Mouse (Mus musculus) gastrocnemius, adult 18-20 months (tissue): ENCODE results near the gene Tgfa. TPM values are rescaled to one million over a fixed set of nuclear protein-coding genes. Genes with fewer than 3 reads are reported as not detected.

Source experiments
- DNase-seq: peaks from one replicate; pipeline ENCODE4 v3.0.0; 2021; ENCODE audit warnings: low spot score
- long read RNA-seq, 2 experiments: library from polyadenylated mRNA; stranded (forward); transcript quantifications; one replicate each; pipeline ENCODE4 v2.0.0; 2021
- total RNA-seq, 2 experiments: library from RNA; stranded (reverse); gene quantifications; 2 replicates each; pipeline ENCODE4 v1.2.3; 2021

The Tgfa gene
- under 1 TPM; 0.27 to 0.36 TPM for total RNA-seq
- long read RNA-seq, experiment 1, result 0 reads
- long read RNA-seq, experiment 2, result 0 reads

DNA sequence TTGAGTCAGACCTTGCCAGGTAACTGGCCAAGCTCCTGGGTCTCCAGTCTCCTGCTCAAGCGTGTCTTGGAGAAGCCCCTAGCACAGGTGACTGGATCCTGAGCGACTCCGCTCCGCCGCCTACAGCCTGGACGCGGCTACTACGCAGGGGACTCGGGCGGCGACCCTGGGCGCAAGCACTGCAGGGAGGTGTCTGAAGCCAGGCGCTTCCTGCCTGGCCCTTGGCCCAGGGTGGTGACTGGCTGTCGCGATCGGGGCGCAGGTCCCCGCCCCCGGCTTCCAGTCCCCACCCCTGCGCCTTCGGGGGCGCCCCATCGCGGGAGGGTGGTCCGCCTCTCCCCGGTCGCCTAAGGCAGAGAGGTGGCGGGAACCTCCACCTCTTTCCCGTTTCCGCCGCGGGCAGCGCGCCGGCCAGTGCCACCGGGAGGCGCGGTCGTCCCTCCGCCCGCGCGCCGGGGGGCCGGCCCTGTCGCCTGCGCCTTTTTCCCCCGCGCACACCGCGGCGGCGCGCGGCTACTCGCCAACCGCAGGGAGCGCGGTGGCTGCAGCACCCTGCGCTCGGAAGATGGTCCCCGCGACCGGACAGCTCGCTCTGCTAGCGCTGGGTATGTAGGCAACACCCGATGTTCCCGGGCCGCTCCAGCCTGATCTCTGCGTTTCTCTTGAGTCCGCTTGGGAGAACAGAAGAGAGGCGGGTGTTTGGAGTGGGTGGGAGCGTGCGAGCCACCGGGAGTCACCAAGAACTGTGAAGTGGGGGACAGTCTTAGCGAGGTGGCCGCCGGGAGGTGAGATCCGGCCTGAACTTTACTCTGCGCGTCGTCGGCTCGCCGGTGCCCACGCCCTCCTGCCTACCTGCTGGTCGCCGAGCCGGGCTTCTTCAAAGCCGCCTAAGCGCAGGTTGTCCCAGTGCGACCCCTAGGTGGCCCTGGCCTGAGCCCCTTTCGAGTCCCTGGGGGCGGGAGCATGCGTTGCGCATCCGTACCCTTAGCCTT is at the start of gene Tgfa:
Tgfa (plus strand) TSS at position 283 of the 992 bp plus-strand sequence.
- DNase-seq, result peak; percentile 14

- DNase-seq, result no peak
These were observed 46.5 kb upstream of the Tgfa start for GRCm38 (mm10) chr6:86148518-86148917.

DNA sequence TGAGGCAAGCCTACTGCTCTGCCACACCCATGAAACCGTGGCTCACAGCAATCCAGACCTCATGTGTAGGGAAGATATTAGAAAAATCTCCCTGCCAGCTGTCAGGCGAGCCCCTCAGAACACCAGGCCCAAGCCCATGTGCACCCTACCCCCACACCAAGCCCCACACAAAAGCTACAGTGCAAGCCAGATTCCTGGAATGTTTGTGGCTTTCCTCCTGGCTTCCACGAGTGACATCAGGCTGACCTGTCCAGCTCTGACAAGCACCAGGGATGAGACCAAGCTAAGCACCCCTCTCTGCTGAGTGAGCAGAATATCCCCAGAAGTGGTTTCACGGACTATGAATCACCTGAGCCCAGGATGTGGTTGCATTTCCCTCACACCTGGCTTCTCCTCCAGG is 46.0 kb upstream of the Tgfa start:
- no peak for DNase-seq

DNA sequence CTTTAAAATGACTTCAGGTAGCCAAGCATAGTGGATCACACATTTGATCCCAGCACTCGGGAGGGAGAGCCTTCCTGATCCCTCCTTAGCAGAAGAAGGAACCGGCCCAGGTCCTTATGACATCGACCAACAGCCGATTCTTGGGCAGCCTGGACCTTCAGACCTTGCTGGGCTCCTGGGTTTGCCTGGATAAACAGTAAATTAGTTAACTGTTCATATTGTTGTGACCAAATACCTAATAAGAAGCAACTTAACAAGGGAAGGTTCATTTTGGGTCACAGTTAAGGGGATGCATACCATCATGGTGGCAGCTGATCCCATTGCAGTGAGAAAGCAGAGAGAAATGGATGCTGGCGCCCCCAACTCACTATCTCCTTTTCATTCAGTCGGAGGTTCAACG is 42.3 kb upstream of the Tgfa start:
- no peak for DNase-seq

DNA sequence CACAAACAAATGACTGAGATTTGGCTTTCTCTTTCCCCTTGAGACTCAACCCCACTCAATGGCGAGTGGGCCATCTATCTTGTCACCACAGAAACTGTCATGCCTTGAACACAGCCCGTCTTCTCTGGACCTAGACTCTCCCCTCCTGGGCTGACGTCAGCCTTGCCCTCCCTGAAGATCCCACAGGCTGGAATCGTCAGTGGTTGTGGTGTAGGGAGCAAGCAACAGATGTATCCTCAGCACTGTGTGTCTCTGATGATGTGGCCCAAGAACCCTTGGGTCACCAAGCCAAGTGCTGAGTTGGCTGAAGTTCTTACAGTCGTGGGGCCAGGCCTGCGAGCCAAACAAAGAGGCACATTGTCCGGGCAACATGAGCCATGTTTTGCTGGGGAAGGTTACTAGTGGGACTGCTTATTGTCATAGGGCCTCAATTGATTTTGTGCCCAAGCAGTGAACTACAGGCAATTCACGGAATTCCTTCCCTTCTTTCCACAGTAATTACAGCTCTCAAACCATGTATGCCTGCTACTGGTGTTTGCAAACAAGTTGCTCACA is 41.5 kb upstream of the Tgfa start:
- DNase-seq, result peak; percentile 24

DNA sequence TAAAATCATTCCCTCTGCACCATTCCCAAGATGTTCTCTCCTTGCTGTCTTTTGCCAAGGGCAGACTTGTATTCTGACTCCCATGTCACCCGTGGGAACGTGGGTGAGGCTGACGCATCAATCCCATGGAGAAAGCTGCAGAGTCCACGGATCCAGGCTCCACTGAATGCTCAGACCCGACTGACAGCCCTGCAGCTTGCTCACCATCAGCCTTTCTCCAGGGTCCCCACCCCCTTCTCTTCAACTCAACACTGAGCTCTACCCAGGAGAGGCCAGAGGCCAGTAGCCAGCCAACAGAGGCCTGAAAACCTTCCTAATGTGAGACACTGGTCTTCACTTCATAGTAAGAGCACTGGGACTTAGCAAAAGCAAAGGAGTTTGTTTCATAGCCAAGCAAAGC is 41.0 kb upstream of the Tgfa start:
- no peak for DNase-seq

- no peak for DNase-seq
These were observed 40.5 kb upstream of the Tgfa start for GRCm38 (mm10) chr6:86154481-86154880.

DNA sequence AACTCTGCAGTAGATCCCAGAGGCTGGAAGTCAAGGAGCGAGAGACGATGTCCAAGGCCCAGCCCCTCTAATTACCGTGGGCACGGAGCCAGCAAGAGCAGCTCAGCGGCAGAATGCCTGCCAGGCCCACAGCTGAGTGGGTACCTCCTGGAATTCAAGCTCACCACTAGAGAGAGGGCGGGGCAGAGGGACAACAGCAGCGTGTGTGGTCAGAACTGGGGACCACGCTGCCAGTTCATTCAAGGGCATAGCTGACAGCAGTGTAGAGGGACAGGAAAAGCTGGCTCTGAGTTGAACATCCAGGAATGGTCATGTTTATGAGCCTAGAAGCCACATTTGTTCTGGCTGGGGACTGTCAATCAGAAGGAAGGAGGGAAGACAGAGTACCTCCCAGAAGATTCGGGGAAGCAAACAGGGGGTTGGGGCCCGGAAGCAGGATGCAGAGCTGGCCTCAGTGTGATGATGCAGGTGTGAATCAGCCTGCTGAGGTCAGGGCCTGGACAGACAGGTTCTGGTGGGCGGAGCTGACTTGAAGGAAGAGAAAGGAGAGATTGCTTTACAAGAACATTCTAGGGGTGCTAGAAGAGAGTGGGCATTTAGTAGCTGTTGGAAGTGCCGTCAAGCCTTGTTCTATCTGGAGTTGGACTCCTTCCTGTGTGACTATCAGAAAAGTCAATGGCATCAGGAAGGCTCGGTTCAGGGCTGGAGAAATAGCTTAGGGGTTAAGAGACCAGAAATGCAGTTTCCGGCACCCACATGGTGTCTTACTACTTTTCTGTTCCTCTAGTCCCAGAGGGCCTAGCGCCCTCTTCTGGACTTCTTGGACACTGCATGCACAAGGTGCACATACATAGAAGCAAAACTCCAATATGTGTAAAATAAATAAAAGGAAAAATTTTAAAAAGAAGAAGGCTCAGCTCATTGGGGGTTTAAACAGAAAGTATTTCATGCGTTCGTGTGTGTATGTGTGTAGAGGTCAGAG is 37.5 kb upstream of the Tgfa start:
- no peak for DNase-seq

DNA sequence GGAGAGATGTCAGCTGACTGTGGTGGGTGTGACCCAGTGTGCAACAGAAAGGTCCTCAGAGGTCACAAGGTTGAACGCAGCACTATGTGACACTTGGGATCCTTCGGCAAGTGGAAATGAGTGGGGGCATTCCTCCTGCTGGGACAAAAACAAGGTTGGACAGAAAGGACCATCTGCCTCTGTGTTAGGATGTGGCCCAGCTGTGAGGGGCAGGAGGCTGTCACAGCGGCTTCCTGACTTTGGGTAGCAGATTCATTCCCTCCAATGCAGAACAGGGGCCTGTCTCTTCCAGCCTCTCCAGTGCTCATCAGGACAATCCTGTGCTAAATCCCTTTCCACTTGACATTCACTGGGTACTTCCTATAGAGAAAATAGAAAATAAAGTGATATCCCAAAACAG is 34.1 kb upstream of the Tgfa start:
- no peak for DNase-seq

GRCm38 (mm10) chr6:86161586-86161985 is 33.4 kb upstream of the Tgfa start:
- no peak for DNase-seq

GRCm38 (mm10) chr6:86164028-86164427 is 31.0 kb upstream of the Tgfa start:
- no peak for DNase-seq

- no peak for DNase-seq
These were observed 28.6 kb upstream of the Tgfa start for GRCm38 (mm10) chr6:86166426-86166825.

GRCm38 (mm10) chr6:86167851-86168250 is 27.2 kb upstream of the Tgfa start:
- DNase-seq, result no peak

DNA sequence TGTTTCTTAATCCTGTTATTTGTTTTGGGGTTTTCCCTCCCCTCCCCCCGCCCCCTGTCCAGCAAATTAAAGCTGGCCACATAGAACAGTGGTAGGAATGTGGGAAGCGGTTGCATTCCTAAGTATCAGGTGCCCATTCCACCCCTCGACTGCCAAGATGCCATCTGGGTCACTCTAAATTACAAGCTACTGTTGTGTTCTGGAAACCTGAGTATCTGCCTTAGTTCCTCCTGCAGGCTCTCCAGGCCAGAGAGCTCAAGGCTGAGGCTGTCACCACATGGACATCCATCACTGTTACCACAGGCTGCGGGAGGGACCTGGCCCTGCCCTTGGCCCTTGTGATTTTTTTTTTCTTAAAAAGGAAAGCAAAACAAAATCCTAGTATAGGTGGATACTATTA is 25.9 kb upstream of the Tgfa start:
- no peak for DNase-seq

DNA sequence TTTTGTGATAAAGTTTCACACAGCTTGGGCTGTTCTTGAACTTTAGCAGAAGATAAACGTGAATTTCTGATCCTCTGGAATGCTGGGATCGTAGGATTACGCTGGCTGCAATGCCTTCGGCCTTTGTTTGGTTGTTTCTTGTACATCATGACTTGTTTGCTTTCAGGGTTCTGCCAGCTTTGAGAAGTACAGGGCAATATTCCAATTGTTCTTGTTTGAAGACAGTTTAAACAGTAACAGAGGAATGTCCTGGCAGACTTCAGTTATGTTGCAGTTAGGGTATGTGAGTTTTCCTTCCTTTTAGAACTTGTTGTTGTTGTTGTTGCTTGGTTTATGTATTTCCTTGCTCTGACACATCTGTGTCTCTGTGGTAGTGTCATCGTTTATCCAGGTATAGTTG is 18.8 kb upstream of the Tgfa start:
- DNase-seq, result no peak

DNA sequence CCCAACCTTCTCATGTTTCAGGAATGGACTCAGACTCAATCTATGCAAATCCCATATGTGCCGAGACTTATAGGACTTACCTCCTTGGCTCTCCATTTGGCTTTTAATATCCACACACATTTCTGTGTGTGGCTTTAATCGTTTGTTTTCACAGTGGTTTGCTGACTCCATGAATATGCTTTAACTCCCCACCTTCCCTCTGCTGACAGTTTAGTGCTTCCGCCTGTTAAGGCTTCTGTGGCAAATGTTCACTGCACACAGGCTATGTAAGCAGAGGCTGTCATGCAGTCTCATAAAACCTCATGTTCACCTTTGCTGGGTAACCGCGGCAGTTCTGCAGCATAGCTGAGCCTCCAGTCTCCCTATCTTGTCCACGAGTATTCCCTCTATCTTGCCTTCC is 18.3 kb upstream of the Tgfa start:
- DNase-seq, result no peak

- no peak for DNase-seq
These were observed 17.6 kb upstream of the Tgfa start for GRCm38 (mm10) chr6:86177331-86177982.

DNA sequence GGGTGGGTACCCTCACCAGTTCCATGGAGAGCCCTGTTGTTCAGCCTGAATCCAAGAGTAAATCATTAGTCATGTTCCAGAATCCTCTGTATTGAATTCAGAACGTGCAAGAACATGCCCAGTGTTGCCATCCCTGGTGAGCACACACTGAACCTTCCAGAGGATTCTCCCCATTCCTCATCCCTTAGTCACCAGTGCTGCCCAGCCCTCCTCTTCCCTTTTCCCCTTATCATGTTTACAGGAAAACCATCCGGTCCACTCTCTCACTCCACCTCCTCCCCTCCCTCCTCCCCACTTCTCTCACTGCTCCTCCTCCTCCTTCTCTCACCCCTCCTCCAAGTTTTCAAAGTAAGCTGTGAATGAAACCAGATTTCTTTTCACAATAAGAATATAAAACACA is 14.4 kb upstream of the Tgfa start:
- DNase-seq, result no peak

DNA sequence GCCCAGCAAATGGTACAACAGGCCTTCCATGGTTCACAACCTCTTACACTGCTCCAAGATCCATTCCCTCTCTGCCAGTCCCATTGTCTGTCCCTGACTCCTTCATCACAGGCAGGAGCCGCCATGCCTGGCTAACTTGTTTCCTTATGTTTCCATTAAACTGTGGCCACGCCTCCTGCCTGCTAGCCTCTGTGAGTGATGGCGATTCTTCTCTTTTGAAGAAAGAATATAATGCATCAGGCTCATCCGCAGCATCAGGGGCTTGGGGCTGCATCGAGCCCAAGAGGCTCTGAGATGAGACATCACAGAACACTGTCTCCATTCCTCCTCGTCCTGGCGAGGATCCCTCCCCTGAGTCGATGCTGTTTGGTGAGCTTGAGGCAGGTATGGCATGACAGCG is 13.0 kb upstream of the Tgfa start:
- no peak for DNase-seq

- no peak for DNase-seq
These were observed 12.4 kb upstream of the Tgfa start for GRCm38 (mm10) chr6:86182626-86183025.
